ENCODE assay signal across 20 mouse cellular contexts in genomic region chr5:110603016-110603685, GRCm38 (mm10). TPM values are rescaled to one million over a fixed set of nuclear protein-coding genes. Genes with fewer than 3 reads are reported as not detected.
A peak's percentile ranks its signal among the peaks of the same experiment; 100 is the strongest.
DNase-seq lines count a peak whose midpoint lies in the region; ATAC-seq and TF ChIP-seq lines count a peak whose summit lies in the region.
"Had no signal": no experiment of that assay in that cellular context is flagged by ENCODE, and none has a peak within 500 bp of the region (broad histone marks: within the 10 kb centered on the region; RNA-seq: fewer than 3 reads in every experiment).

No protein-coding gene starts in this region.

- H3K27ac ChIP-seq in bone marrow, adult 2 months (ENCODE audit: control insufficient read depth, insufficient read depth, low read depth, low read length, poor library complexity), result no peak overlapping the region; the same call in 1 of the 2 replicates
- H3K27ac ChIP-seq in liver, embryonic 13.5 days, result no peak overlapping the region
- no peak overlapping the region for H3K27ac ChIP-seq in intestine, postnatal 0 days (ENCODE audit: low read depth, low read length)
- H3K27ac ChIP-seq: embryonic facial prominence, embryonic 12.5 days; forebrain, embryonic 12.5 days; hindbrain, embryonic 15.5 days; left cerebral cortex, adult 2 months had no signal

- H3K27me3 ChIP-seq in liver, embryonic 13.5 days, result peaks cover 9% of the 10 kb centered on the region
- no peaks in the 10 kb centered on the region for H3K27me3 ChIP-seq in intestine, postnatal 0 days (replicated peaks; ENCODE audit: control insufficient read depth, insufficient read depth, low read length)
- H3K27me3 ChIP-seq: hindbrain, embryonic 15.5 days had no signal

- TF ChIP-seq CTCF in bone marrow, adult 2 months (IDR thresholded peaks at IDR 0.05; ENCODE audit: control insufficient read depth, insufficient read depth, low read length), result no peak
- no peak for TF ChIP-seq CTCF in intestine, postnatal 0 days (IDR thresholded peaks at IDR 0.05; ENCODE audit: low read depth)

- TF ChIP-seq POLR2A in bone marrow, adult 2 months (IDR thresholded peaks at IDR 0.05; ENCODE audit: borderline replicate concordance, control insufficient read depth, low read depth, low read length), result no peak

- H3K4me2 ChIP-seq in liver, embryonic 13.5 days, result no peak overlapping the region
- no peak overlapping the region for H3K4me2 ChIP-seq in intestine, postnatal 0 days (replicated peaks; ENCODE audit: low read depth)
- H3K4me2 ChIP-seq: embryonic facial prominence, embryonic 12.5 days; forebrain, embryonic 12.5 days; hindbrain, embryonic 15.5 days had no signal

- peak overlapping the region; percentile 50 for H3K4me3 ChIP-seq in bone marrow, adult 2 months (replicated peaks; ENCODE audit: control insufficient read depth, low read depth, low read length)
- no peak overlapping the region for H3K4me3 ChIP-seq in liver, embryonic 13.5 days (replicated peaks)
- H3K4me3 ChIP-seq in intestine, postnatal 0 days (ENCODE audit: low read depth, low read length), result no peak overlapping the region
- H3K4me3 ChIP-seq: embryonic facial prominence, embryonic 12.5 days; forebrain, embryonic 12.5 days; hindbrain, embryonic 15.5 days; left cerebral cortex, adult 2 months had no signal

- no peak overlapping the region for H3K9ac ChIP-seq in liver, embryonic 13.5 days
- no peak overlapping the region for H3K9ac ChIP-seq in intestine, postnatal 0 days (ENCODE audit: low read depth, low read length)
- H3K9ac ChIP-seq: embryonic facial prominence, embryonic 12.5 days; forebrain, embryonic 12.5 days; hindbrain, embryonic 15.5 days had no signal

- no peaks in the 10 kb centered on the region for H3K36me3 ChIP-seq in liver, embryonic 13.5 days
- H3K36me3 ChIP-seq in intestine, postnatal 0 days (ENCODE audit: control insufficient read depth, insufficient read depth), result no peaks in the 10 kb centered on the region
- H3K36me3 ChIP-seq: embryonic facial prominence, embryonic 12.5 days; forebrain, embryonic 12.5 days had no signal

- peak; percentile 58; the same call in 1 of the 2 replicates for ATAC-seq in liver, embryonic 13.5 days (ENCODE audit: low read depth)
- peak; percentile 84 for ATAC-seq in monocyte, adult 5-6 weeks (replicated peaks; ENCODE audit: insufficient number of reproducible peaks, low FRiP score, low TSS enrichment, poor library complexity, severe bottlenecking)
- ATAC-seq in intestine, postnatal 0 days, result no peak

- 28% methylated on average over 7 of the region's 7 CpGs for WGBS in bone marrow, adult 2 months
- WGBS in liver, embryonic 13.5 days (ENCODE audit: insufficient replicate concordance), result 33% methylated on average over 7 of the region's 7 CpGs
- WGBS in intestine, postnatal 0 days, result 76% methylated on average over 7 of the region's 7 CpGs

- peaks cover 1% of the 10 kb centered on the region; the same call in 1 of the 2 replicates for H3K4me1 ChIP-seq in bone marrow, adult 2 months (ENCODE audit: control insufficient read depth, insufficient read depth, low read length)
- H3K4me1 ChIP-seq in liver, embryonic 13.5 days (replicated peaks), result no peaks in the 10 kb centered on the region
- H3K4me1 ChIP-seq in intestine, postnatal 0 days (replicated peaks; ENCODE audit: control insufficient read depth, insufficient read depth, low read length), result no peaks in the 10 kb centered on the region
- H3K4me1 ChIP-seq: forebrain, embryonic 12.5 days had no signal

- intact Hi-C loops in left cerebral cortex, postnatal 4 days (cut with DNase I), result no loop called here

- H3K9me3 ChIP-seq in liver, embryonic 13.5 days (replicated peaks), result no peaks in the 10 kb centered on the region
- H3K9me3 ChIP-seq in intestine, postnatal 0 days (ENCODE audit: control insufficient read depth), result no peaks in the 10 kb centered on the region
- H3K9me3 ChIP-seq: embryonic facial prominence, embryonic 12.5 days; forebrain, embryonic 12.5 days; hindbrain, embryonic 15.5 days had no signal

- peak; percentile 18 for DNase-seq in adrenal gland, adult 8-10 months
- no peak for DNase-seq in adrenal gland, postnatal 4 days (ENCODE audit: low spot score in 2 of 2)
- no peak for DNase-seq in liver, embryonic 13.5 days
- no peak for DNase-seq in left cerebral cortex, postnatal 4 days
- no peak for DNase-seq in MN1 (ENCODE audit: low spot score)
- DNase-seq: B cell, adult 2 months; cerebellum, postnatal 36 days; heart, postnatal 14 days; kidney, adult 18-20 months; kidney, postnatal 4 days; right cerebral cortex, postnatal 4 days had no signal

RNA-seq across cellular contexts. Expression of gene Noc4l, which starts 50.1 kb away (rescaled TPM):
- total RNA-seq in adrenal gland, adult 8-10 months (2022), result 10 to 100 TPM; 16.0 to 22.6 (median 19.0) TPM
- total RNA-seq in adrenal gland, postnatal 4 days (2021), result 10 to 100 TPM; 27.0 to 29.3 TPM
- 28.9 and 42.6 TPM in 2 replicates for polyA plus RNA-seq in bone marrow, adult 2 months (2011; ENCODE audit: insufficient read depth, insufficient read length, low replicate concordance, missing spikeins)
- polyA plus RNA-seq in liver, embryonic 13.5 days (2015; fragmentation: Nextera tagmentation; extraction: Ambion mirVana), result 66.8 and 70.9 TPM in 2 replicates
- 8.3 to 29.0 TPM (median 9.9 TPM) in 3 replicates for total RNA-seq in monocyte, adult 5-6 weeks (2017)
- 10 to 100 TPM; 35.2 to 47.0 TPM for total RNA-seq in left cerebral cortex, postnatal 4 days (2021)
- 15.8 and 17.2 TPM in 2 replicates for polyA plus RNA-seq in intestine, postnatal 0 days (2015; fragmentation: Nextera tagmentation; extraction: Ambion mirVana)

RNA-seq across cellular contexts. Expression of gene Ddx51, which starts 50.1 kb away (rescaled TPM):
- 10 to 100 TPM; 24.3 to 30.8 (median 26.9) TPM for total RNA-seq in adrenal gland, adult 8-10 months (2022)
- 10 to 100 TPM; 26.3 to 27.0 TPM for total RNA-seq in adrenal gland, postnatal 4 days (2021)
- polyA plus RNA-seq in bone marrow, adult 2 months (2011; ENCODE audit: insufficient read depth, insufficient read length, low replicate concordance, missing spikeins), result 16.6 and 24.2 TPM in 2 replicates
- 18.2 and 20.9 TPM in 2 replicates for polyA plus RNA-seq in liver, embryonic 13.5 days (2015; fragmentation: Nextera tagmentation; extraction: Ambion mirVana)
- 3.8 to 15.1 TPM (median 11.2 TPM) in 3 replicates for total RNA-seq in monocyte, adult 5-6 weeks (2017)
- total RNA-seq in left cerebral cortex, postnatal 4 days (2021), result 10 to 100 TPM; 28.0 to 32.5 TPM
- polyA plus RNA-seq in intestine, postnatal 0 days (2015; fragmentation: Nextera tagmentation; extraction: Ambion mirVana), result 4.9 and 6.9 TPM in 2 replicates

RNA-seq across cellular contexts. Expression of gene Galnt9, which starts 59.0 kb away (rescaled TPM):
- total RNA-seq in adrenal gland, adult 8-10 months (2022), result under 1 TPM; 0.14 to 0.17 (median 0.16) TPM
- under 1 TPM; 0.76 to 0.85 TPM for total RNA-seq in adrenal gland, postnatal 4 days (2021)
- polyA plus RNA-seq in bone marrow, adult 2 months (2011; ENCODE audit: insufficient read depth, insufficient read length, low replicate concordance, missing spikeins), result not detected in 2 replicates
- not detected in 2 replicates for polyA plus RNA-seq in liver, embryonic 13.5 days (2015; fragmentation: Nextera tagmentation; extraction: Ambion mirVana)
- 3.7 to 5.5 TPM (median 5.0 TPM) in 3 replicates for total RNA-seq in monocyte, adult 5-6 weeks (2017)
- total RNA-seq in left cerebral cortex, postnatal 4 days (2021), result 10 to 100 TPM; 31.7 to 33.7 TPM
- 0.24 and 0.31 TPM in 2 replicates for polyA plus RNA-seq in intestine, postnatal 0 days (2015; fragmentation: Nextera tagmentation; extraction: Ambion mirVana)
- total RNA-seq: gastrocnemius, adult 18-20 months; heart, postnatal 14 days; megakaryocyte-erythroid progenitor cell, adult 5-6 weeks had no signal
